Mouse (Mus musculus): ENCODE results near the gene Rab19.

DNA sequence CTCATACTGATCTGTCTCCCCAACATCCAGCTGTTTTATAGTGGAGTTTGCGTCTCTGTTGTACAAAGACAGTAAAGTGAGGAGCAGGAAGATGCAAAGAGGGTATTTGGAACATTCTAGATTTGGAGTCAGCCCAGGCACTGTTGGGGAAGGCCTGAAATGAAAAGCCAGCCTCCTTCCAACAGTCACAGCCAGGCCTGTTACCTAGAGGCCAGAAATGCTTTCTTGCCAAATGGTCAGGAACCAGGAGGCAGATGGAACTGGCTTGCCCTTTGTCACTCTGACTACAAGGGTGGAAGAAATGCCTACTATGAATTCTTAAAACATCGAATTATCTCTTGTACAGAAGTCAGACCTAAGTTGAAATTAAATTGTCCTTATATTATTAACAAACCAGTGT is 9.0 kb downstream of the Rab19 start:
- TF ChIP-seq GATA1 (IDR thresholded peaks at IDR 0.05; ENCODE audit: low read depth, low read length) (no peak), ZC3H11A (IDR thresholded peaks at IDR 0.05; ENCODE audit: low read depth, low read length) (no peak), CTCF (IDR thresholded peaks at IDR 0.05 in 2 of 3, conservative IDR thresholded peaks at IDR 0.05 in 1 of 3; ENCODE audit: control insufficient read depth in 1 of 3, insufficient read depth in 1 of 3, low read depth in 2 of 3, low read length in 3 of 3, poor library complexity in 1 of 3, severe bottlenecking in 1 of 3) (no peak), MEF2A (IDR thresholded peaks at IDR 0.05; ENCODE audit: extremely low read depth, insufficient replicate concordance, low read depth, low read length, poor library complexity, severe bottlenecking) (no peak), POLR2AphosphoS2 (IDR thresholded peaks at IDR 0.05; ENCODE audit: low read length) (no peak), POLR2A (IDR thresholded peaks at IDR 0.05; ENCODE audit: control insufficient read depth in 1 of 2, insufficient read depth in 1 of 2, low read depth in 1 of 2, low read length in 2 of 2, poor library complexity in 1 of 2) (no peak), RCOR1 (IDR thresholded peaks at IDR 0.05; ENCODE audit: low read depth, low read length) (no peak), UBTF (IDR thresholded peaks at IDR 0.05; ENCODE audit: borderline replicate concordance, insufficient read depth, low read depth, low read length) (no peak)

All from MEL (cell line).